Mouse (Mus musculus): ENCODE measurements around the gene Trhr2.

DNA sequence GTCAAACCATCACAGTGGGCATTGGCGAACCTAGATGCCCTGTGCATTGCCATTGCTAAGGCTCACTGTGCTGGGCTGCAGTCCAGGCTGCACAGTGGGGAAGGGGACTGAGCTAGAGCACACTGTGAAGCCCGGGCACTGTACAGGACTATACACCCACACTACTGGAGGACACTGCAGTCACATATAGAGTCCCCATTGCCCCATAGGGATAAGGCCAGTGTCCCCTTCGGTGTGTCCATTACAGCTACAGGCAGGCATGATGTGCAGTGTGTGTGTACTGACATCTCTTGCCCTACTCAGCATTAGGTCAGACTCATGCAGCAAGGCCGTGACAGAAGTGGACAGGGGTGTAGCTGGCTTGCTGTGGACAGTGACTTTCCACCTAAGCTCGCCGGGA is 18.8 kb downstream of the Trhr2 start:
- TF ChIP-seq CTCF (IDR thresholded peaks at IDR 0.05; ENCODE audit: extremely low read depth, insufficient read length, insufficient replicate concordance, low read depth, low read length) (no peak), POLR2A (IDR thresholded peaks at IDR 0.05; ENCODE audit: low read depth, low read length) (no peak)
